Mouse (Mus musculus) kidney, embryonic 14.5 days (tissue): Measurements from ENCODE around the gene Ak9. TPM values are rescaled to one million over a fixed set of nuclear protein-coding genes. Genes with fewer than 3 reads are reported as not detected.

Source experiments
- ATAC-seq: fragments of 200-750 bp; cut with Nextera tagmentation; 2 replicates; pipeline ENCODE4 v1.8.0; 2017; ENCODE audit warnings: moderate number of reproducible peaks, mild to moderate bottlenecking, moderate TSS enrichment, moderate library complexity; ENCODE audit not compliant: low FRiP score, low TSS enrichment
- H3K27ac ChIP-seq: fragments of 300-500 bp; sonication (generic); 2 replicates; pipeline ENCODE4 v1.5.1; 2014; ENCODE audit warnings: low read depth, mild to moderate bottlenecking, low read length, moderate library complexity, mixed read lengths
- H3K27me3 ChIP-seq: fragments of 300-500 bp; sonication (generic); 2 replicates; pipeline ENCODE4 v1.6.1; 2014; ENCODE audit warnings: mild to moderate bottlenecking, low read length; ENCODE audit not compliant: control insufficient read depth, insufficient read depth
- H3K36me3 ChIP-seq: fragments of 300-500 bp; sonication (generic); 2 replicates; pipeline ENCODE4 v1.6.1; 2014; ENCODE audit warnings: low read length, mixed read lengths; ENCODE audit not compliant: control insufficient read depth, insufficient read depth
- H3K4me1 ChIP-seq: fragments of 300-500 bp; sonication (generic); 2 replicates; pipeline ENCODE4 v1.6.1; 2014; ENCODE audit warnings: low read length, mixed read lengths; ENCODE audit not compliant: control insufficient read depth, insufficient read depth
- H3K4me2 ChIP-seq: fragments of 300-500 bp; sonication (generic); replicated peaks from 2 replicates; pipeline ENCODE4 v1.6.1; 2014; ENCODE audit warnings: low read depth, mild to moderate bottlenecking, low read length
- H3K4me3 ChIP-seq: fragments of 300-500 bp; sonication (generic); 2 replicates; pipeline ENCODE4 v1.5.1; 2014; ENCODE audit warnings: mild to moderate bottlenecking, low read length
- H3K9ac ChIP-seq: fragments of 300-500 bp; sonication (generic); 2 replicates; pipeline ENCODE4 v1.6.1; 2014; ENCODE audit warnings: low read depth, mild to moderate bottlenecking, low read length, moderate library complexity
- H3K9me3 ChIP-seq: fragments of 300-500 bp; sonication (generic); 2 replicates; pipeline ENCODE4 v1.6.1; 2016; ENCODE audit warnings: low read length; ENCODE audit not compliant: control insufficient read depth
- WGBS: fragments of 180-500 bp; shearing (Covaris S2); extraction: QIAGEN DNeasy Blood & Tissue Kit; methylation state at CpG from one replicate; pipeline ENCODE4 v1.1.7; 2014; 5-methylcytosine and 5-hydroxymethylcytosine counted together
- polyA plus RNA-seq: library from polyadenylated mRNA; unstranded; fragments of >200 nt; fragmentation: Nextera tagmentation; extraction: Ambion mirVana; gene quantifications from 2 replicates; pipeline ENCODE4 v1.2.1, GENCODE M21; 2014

The Ak9 gene
- polyA plus RNA-seq, 1 experiment from 2014 or later = not detected

GRCm38 (mm10) chr10:41282086-41282485, 21.7 kb upstream of the Ak9 start:
- ATAC-seq = no peak
- no peak overlapping the region for H3K9ac ChIP-seq
- H3K27ac ChIP-seq = no peak overlapping the region
- no peak overlapping the region for H3K4me2 ChIP-seq
- no peaks in the 10 kb centered on the region for H3K9me3 ChIP-seq
- H3K4me3 ChIP-seq = no peak overlapping the region
- WGBS = 76% methylated on average over 2 of the region's 2 CpGs
- no peaks in the 10 kb centered on the region for H3K4me1 ChIP-seq
- no peaks in the 10 kb centered on the region for H3K27me3 ChIP-seq
- H3K36me3 ChIP-seq = no peaks in the 10 kb centered on the region

- H3K27me3 ChIP-seq = no peaks in the 10 kb centered on the region
- ATAC-seq = no peak
- WGBS = 89% methylated on average over 3 of the region's 3 CpGs
- no peak overlapping the region for H3K9ac ChIP-seq
- H3K4me3 ChIP-seq = no peak overlapping the region
- H3K4me2 ChIP-seq = no peak overlapping the region
- H3K4me1 ChIP-seq = no peaks in the 10 kb centered on the region
- H3K27ac ChIP-seq = no peak overlapping the region
- H3K36me3 ChIP-seq = no peaks in the 10 kb centered on the region
- no peaks in the 10 kb centered on the region for H3K9me3 ChIP-seq
Measured at GRCm38 (mm10) chr10:41287618-41288017, 16.2 kb upstream of the Ak9 start.

- Histone ChIP-seq H3K4me2 (no peak overlapping the region), H3K27me3 (no peaks in the 10 kb centered on the region), H3K9me3 (no peaks in the 10 kb centered on the region), H3K4me3 (no peak overlapping the region), H3K27ac (no peak overlapping the region), H3K9ac (no peak overlapping the region), H3K4me1 (peaks cover 1% of the 10 kb centered on the region), H3K36me3 (no peaks in the 10 kb centered on the region)
- WGBS = 79% methylated on average over 1 of the region's 1 CpGs
- no peak for ATAC-seq
Measured at GRCm38 (mm10) chr10:41288074-41288473, 15.7 kb upstream of the Ak9 start.

GRCm38 (mm10) chr10:41288771-41289415, 14.9 kb upstream of the Ak9 start:
- Histone ChIP-seq H3K27me3 (no peaks in the 10 kb centered on the region), H3K4me3 (no peak overlapping the region), H3K9ac (no peak overlapping the region), H3K9me3 (no peaks in the 10 kb centered on the region), H3K4me1 (peaks cover 8% of the 10 kb centered on the region), H3K27ac (no peak overlapping the region), H3K4me2 (no peak overlapping the region), H3K36me3 (no peaks in the 10 kb centered on the region)
- 42% methylated on average over 16 of the region's 16 CpGs for WGBS
- ATAC-seq = peak; percentile 89

GRCm38 (mm10) chr10:41291021-41291420, 12.8 kb upstream of the Ak9 start:
- no peak for ATAC-seq
- H3K4me1 ChIP-seq = peaks cover 8% of the 10 kb centered on the region
- no peaks in the 10 kb centered on the region for H3K36me3 ChIP-seq
- no peak overlapping the region for H3K4me3 ChIP-seq
- H3K27me3 ChIP-seq = no peaks in the 10 kb centered on the region
- H3K9me3 ChIP-seq = no peaks in the 10 kb centered on the region
- H3K27ac ChIP-seq = no peak overlapping the region
- no peak overlapping the region for H3K9ac ChIP-seq
- WGBS = 81% methylated on average over 2 of the region's 2 CpGs
- no peak overlapping the region for H3K4me2 ChIP-seq

- ATAC-seq = no peak
- Histone ChIP-seq H3K27me3 (no peaks in the 10 kb centered on the region), H3K4me2 (peak overlapping the region; percentile 27; the same call in 1 of the 2 replicates), H3K36me3 (no peaks in the 10 kb centered on the region), H3K9me3 (no peaks in the 10 kb centered on the region), H3K4me1 (peaks cover 8% of the 10 kb centered on the region), H3K4me3 (no peak overlapping the region), H3K9ac (no peak overlapping the region), H3K27ac (no peak overlapping the region)
- WGBS = 2% methylated on average over 7 of the region's 7 CpGs
Measured at GRCm38 (mm10) chr10:41293019-41293418, 10.8 kb upstream of the Ak9 start.

- Histone ChIP-seq H3K9ac (no peak overlapping the region), H3K4me2 (no peak overlapping the region), H3K9me3 (no peaks in the 10 kb centered on the region), H3K27ac (no peak overlapping the region), H3K4me3 (no peak overlapping the region), H3K4me1 (peaks cover 8% of the 10 kb centered on the region), H3K27me3 (no peaks in the 10 kb centered on the region), H3K36me3 (no peaks in the 10 kb centered on the region)
- ATAC-seq = no peak
- WGBS = 72% methylated on average over 11 of the region's 11 CpGs
Measured at GRCm38 (mm10) chr10:41294734-41295133, 9.0 kb upstream of the Ak9 start.

- 54% methylated on average over 7 of the region's 7 CpGs for WGBS
- no peak overlapping the region for H3K4me3 ChIP-seq
- no peak overlapping the region for H3K4me2 ChIP-seq
- H3K27me3 ChIP-seq = no peaks in the 10 kb centered on the region
- no peak overlapping the region for H3K9ac ChIP-seq
- no peak overlapping the region for H3K27ac ChIP-seq
- H3K4me1 ChIP-seq = peaks cover 8% of the 10 kb centered on the region
- no peak for ATAC-seq
- H3K36me3 ChIP-seq = no peaks in the 10 kb centered on the region
- H3K9me3 ChIP-seq = no peaks in the 10 kb centered on the region
Measured at GRCm38 (mm10) chr10:41295145-41295544, 8.6 kb upstream of the Ak9 start.

- no peak overlapping the region for H3K27ac ChIP-seq
- WGBS = 61% methylated on average over 1 of the region's 1 CpGs
Measured at GRCm38 (mm10) chr10:41300161-41300560, 3.6 kb upstream of the Ak9 start.

More at GRCm38 (mm10) chr10:41300161-41300560, 3.6 kb upstream of the Ak9 start:
- H3K4me1 ChIP-seq = 0 out of 2 replicates have a peak, but pooled peaks cover 3% of the 10 kb centered on the region
- H3K9me3 ChIP-seq = no peaks in the 10 kb centered on the region
- H3K27me3 ChIP-seq = no peaks in the 10 kb centered on the region
- ATAC-seq = no peak
- no peak overlapping the region for H3K4me3 ChIP-seq
- H3K36me3 ChIP-seq = no peaks in the 10 kb centered on the region
- no peak overlapping the region for H3K9ac ChIP-seq
- H3K4me2 ChIP-seq = no peak overlapping the region
